Mouse (Mus musculus) hindbrain, embryonic 16.5 days (tissue): ENCODE results near the gene Pnpla2. TPM values are rescaled to one million over a fixed set of nuclear protein-coding genes. Genes with fewer than 3 reads are reported as not detected.

ENCODE experiments used
- ATAC-seq: fragments of 200-750 bp; cut with Nextera tagmentation; 2 replicates; pipeline ENCODE4 v1.8.0; 2017; ENCODE audit warnings: moderate TSS enrichment, moderate library complexity
- H3K27ac ChIP-seq: fragments of 300-500 bp; sonication (generic); 2 replicates; pipeline ENCODE4 v1.5.1; 2014; ENCODE audit warnings: low read depth, mild to moderate bottlenecking, control low read depth, low read length, moderate library complexity
- H3K27me3 ChIP-seq: fragments of 300-500 bp; sonication (generic); replicated peaks from 2 replicates; pipeline ENCODE4 v1.6.1; 2014; ENCODE audit warnings: low read length; ENCODE audit not compliant: control insufficient read depth, insufficient read depth
- H3K36me3 ChIP-seq: fragments of 300-500 bp; sonication (generic); 2 replicates; pipeline ENCODE4 v1.6.1; 2014; ENCODE audit warnings: mild to moderate bottlenecking, low read length, moderate library complexity, mixed read lengths; ENCODE audit not compliant: control insufficient read depth, insufficient read depth
- H3K4me1 ChIP-seq: fragments of 300-500 bp; sonication (generic); 2 replicates; pipeline ENCODE4 v1.6.1; 2014; ENCODE audit warnings: low read depth, low read length; ENCODE audit not compliant: control insufficient read depth, insufficient read depth
- H3K4me2 ChIP-seq: fragments of 300-500 bp; sonication (generic); 2 replicates; pipeline ENCODE4 v1.6.1; 2014; ENCODE audit warnings: mild to moderate bottlenecking, low read length, control low read depth, moderate library complexity
- H3K4me3 ChIP-seq: fragments of 300-500 bp; sonication (generic); 2 replicates; pipeline ENCODE4 v1.5.1; 2014; ENCODE audit warnings: mild to moderate bottlenecking, low read length, control low read depth, moderate library complexity
- H3K9ac ChIP-seq: fragments of 300-500 bp; sonication (generic); 2 replicates; pipeline ENCODE4 v1.6.1; 2014; ENCODE audit warnings: low read depth, mild to moderate bottlenecking, control low read depth, low read length, moderate library complexity
- H3K9me3 ChIP-seq: fragments of 300-500 bp; sonication (generic); 2 replicates; pipeline ENCODE4 v1.6.1; 2014; ENCODE audit warnings: mild to moderate bottlenecking, low read length, moderate library complexity; ENCODE audit not compliant: control insufficient read depth
- WGBS: fragments of 180-500 bp; shearing (Covaris S2); extraction: QIAGEN DNeasy Blood & Tissue Kit; methylation state at CpG from one replicate; pipeline ENCODE4 v1.1.7; 2014; 5-methylcytosine and 5-hydroxymethylcytosine counted together
- polyA plus RNA-seq: library from polyadenylated mRNA; unstranded; fragments of >200 nt; fragmentation: Nextera tagmentation; extraction: Ambion mirVana; gene quantifications from 2 replicates; pipeline ENCODE4 v1.2.1, GENCODE M21; 2015

The Pnpla2 gene
- polyA plus RNA-seq, 1 experiment from 2014 or later = 20.9 TPM

DNA sequence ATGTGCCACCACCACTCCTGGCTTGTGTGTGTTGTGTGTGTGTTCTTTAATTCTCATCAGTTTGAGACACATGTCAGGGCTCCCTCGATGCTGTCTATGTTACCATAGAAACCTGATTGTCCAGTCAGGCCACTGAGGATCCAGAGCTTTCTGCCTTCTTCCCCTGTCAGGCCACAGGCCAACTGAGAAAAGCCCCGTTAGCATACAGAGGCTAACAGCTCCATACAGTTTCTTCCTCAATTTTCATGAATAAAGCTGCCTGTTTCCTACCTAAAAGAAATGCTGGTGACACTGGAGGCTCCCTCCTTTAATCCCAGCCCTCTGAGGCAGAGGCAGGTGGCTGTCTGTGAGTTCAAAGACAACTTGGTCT, 18.5 kb upstream of the Pnpla2 start:
- H3K9me3 ChIP-seq = no peaks in the 10 kb centered on the region
- H3K9ac ChIP-seq = peak overlapping the region; percentile 81
- no peak overlapping the region; the same call in 1 of the 2 replicates for H3K27ac ChIP-seq
- H3K4me1 ChIP-seq = peaks cover 25% of the 10 kb centered on the region
- no peak for ATAC-seq
- WGBS = 46% methylated on average over 2 of the region's 2 CpGs
- peak overlapping the region; percentile 87 for H3K4me2 ChIP-seq
- H3K27me3 ChIP-seq = no peaks in the 10 kb centered on the region
- H3K36me3 ChIP-seq = peaks cover 15% of the 10 kb centered on the region
- H3K4me3 ChIP-seq = peak overlapping the region; percentile 62

GRCm38 (mm10) chr7:141437178-141438120, 17.5 kb upstream of the Pnpla2 start, which contains the start of gene Slc25a22:
Gene Slc25a22 (minus strand): TSS chr7:141437892.
- Histone ChIP-seq H3K4me1 (peaks cover 25% of the 10 kb centered on the region), H3K9me3 (no peaks in the 10 kb centered on the region), H3K27me3 (no peaks in the 10 kb centered on the region), H3K36me3 (peaks cover 7% of the 10 kb centered on the region), H3K9ac (peak within 1 kb of the TSS; percentile 81), H3K4me3 (peak within 1 kb of the TSS; percentile 62), H3K27ac (peak within 1 kb of the TSS; percentile 78), H3K4me2 (peak within 1 kb of the TSS; percentile 87)
- ATAC-seq = peak; percentile 78
- WGBS = 5% methylated on average over 53 of the region's 53 CpGs

- H3K4me3 ChIP-seq = no peak overlapping the region
- no peaks in the 10 kb centered on the region for H3K9me3 ChIP-seq
- H3K36me3 ChIP-seq = peaks cover 2% of the 10 kb centered on the region; the same call in 1 of the 2 replicates
- WGBS = 87% methylated on average over 12 of the region's 12 CpGs
- H3K4me1 ChIP-seq = peaks cover 22% of the 10 kb centered on the region
- peak overlapping the region; percentile 87 for H3K4me2 ChIP-seq
- H3K27me3 ChIP-seq = no peaks in the 10 kb centered on the region
- H3K27ac ChIP-seq = peak overlapping the region; percentile 78
- no peak for ATAC-seq
- H3K9ac ChIP-seq = no peak overlapping the region
Observed at GRCm38 (mm10) chr7:141438201-141438968, 16.6 kb upstream of the Pnpla2 start.

DNA sequence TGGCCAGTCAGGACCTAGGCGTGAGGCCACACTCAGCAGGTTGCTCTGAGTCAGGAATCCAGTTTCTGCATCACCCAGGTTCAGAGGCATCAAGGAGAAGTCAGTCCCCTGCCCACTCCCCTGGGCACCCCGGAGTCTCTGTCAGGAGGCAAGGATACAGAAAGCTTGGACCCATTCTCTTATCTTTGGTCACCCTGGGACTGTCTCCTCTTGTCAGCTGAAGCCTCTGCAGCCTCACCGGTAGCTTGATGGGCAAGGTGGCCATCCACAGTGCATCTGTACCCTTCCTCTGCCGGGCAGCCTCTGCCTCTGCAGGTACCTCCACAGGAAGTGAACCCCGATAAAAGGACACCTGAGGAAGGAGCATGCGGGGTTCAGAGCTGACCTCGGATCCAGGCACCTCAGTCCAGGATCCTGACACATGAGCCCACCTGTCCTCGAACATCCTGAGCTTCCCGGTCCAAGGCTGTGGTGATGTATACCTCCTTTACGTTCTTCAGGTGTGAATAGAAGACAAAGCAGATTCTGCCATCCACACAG, 15.8 kb upstream of the Pnpla2 start:
- no peak overlapping the region for H3K4me3 ChIP-seq
- H3K9ac ChIP-seq = no peak overlapping the region
- no peaks in the 10 kb centered on the region for H3K9me3 ChIP-seq
- peaks cover 22% of the 10 kb centered on the region for H3K4me1 ChIP-seq
- no peaks in the 10 kb centered on the region; the same call in 1 of the 2 replicates for H3K36me3 ChIP-seq
- no peaks in the 10 kb centered on the region for H3K27me3 ChIP-seq
- no peak overlapping the region for H3K4me2 ChIP-seq
- H3K27ac ChIP-seq = no peak overlapping the region
- ATAC-seq = no peak
- WGBS = 96% methylated on average over 10 of the region's 10 CpGs

- H3K4me1 ChIP-seq = peaks cover 20% of the 10 kb centered on the region
- H3K4me3 ChIP-seq = no peak overlapping the region
- no peaks in the 10 kb centered on the region for H3K9me3 ChIP-seq
- H3K27me3 ChIP-seq = no peaks in the 10 kb centered on the region
- no peak overlapping the region for H3K4me2 ChIP-seq
- no peak overlapping the region for H3K9ac ChIP-seq
- H3K36me3 ChIP-seq = no peaks in the 10 kb centered on the region; the same call in 1 of the 2 replicates
- no peak for ATAC-seq
- WGBS = 96% methylated on average over 11 of the region's 11 CpGs
- no peak overlapping the region for H3K27ac ChIP-seq
Observed at GRCm38 (mm10) chr7:141439811-141440210, 15.2 kb upstream of the Pnpla2 start.

- no peak overlapping the region for H3K27ac ChIP-seq
- H3K4me1 ChIP-seq = peaks cover 17% of the 10 kb centered on the region
- H3K9ac ChIP-seq = no peak overlapping the region
- ATAC-seq = no peak
- no peaks in the 10 kb centered on the region for H3K9me3 ChIP-seq
- H3K4me2 ChIP-seq = no peak overlapping the region
- no peaks in the 10 kb centered on the region; the same call in 1 of the 2 replicates for H3K36me3 ChIP-seq
- no peak overlapping the region for H3K4me3 ChIP-seq
- no peaks in the 10 kb centered on the region for H3K27me3 ChIP-seq
- 28% methylated on average over 6 of the region's 6 CpGs for WGBS
Observed at GRCm38 (mm10) chr7:141440613-141441012, 14.4 kb upstream of the Pnpla2 start.

DNA sequence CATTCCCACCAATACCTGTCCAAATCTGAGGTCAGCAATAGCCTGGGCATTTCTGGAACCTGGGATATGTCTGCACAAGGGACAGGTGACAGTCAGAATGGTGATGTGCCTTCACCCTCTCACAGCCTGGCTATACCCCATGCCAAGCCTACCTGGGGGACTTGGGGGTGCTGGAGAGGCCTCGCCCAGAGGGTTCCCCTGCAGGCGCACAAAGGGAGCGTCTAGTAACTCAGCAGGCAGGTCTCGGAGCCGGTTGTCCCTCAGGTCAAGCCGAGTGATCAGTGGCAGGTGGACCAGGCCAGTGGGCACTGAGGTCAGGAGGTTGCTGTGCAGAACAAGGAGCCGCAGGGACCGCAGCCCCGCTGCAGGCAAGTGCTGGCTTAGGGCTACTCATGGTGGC, 13.5 kb upstream of the Pnpla2 start:
- no peak overlapping the region for H3K27ac ChIP-seq
- no peaks in the 10 kb centered on the region for H3K9me3 ChIP-seq
- H3K4me1 ChIP-seq = peaks cover 14% of the 10 kb centered on the region
- no peak overlapping the region for H3K9ac ChIP-seq
- H3K4me2 ChIP-seq = no peak overlapping the region
- WGBS = 90% methylated on average over 9 of the region's 9 CpGs
- H3K36me3 ChIP-seq = no peaks in the 10 kb centered on the region; the same call in 1 of the 2 replicates
- no peak for ATAC-seq
- H3K27me3 ChIP-seq = no peaks in the 10 kb centered on the region
- H3K4me3 ChIP-seq = no peak overlapping the region

DNA sequence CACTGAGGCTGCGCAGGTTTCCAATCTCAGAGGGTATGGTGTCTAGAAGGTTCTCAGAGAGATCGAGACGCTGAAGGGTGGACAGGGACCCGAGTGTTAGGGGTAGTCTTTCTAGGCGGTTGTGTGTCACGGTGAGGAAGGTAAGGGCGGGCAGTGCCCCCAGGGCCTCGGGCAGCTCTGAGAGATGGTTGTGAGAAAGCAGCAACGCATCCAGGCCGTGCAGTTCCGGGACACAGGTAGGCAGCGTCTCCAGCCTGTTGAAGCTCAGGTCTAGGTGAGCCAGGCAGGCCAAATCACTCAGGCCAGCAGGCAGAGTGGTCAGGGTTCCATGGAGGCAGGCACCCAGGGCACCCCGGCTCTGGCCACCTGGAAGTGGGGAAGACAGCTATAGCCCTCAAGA, 12.8 kb upstream of the Pnpla2 start:
- WGBS = 93% methylated on average over 13 of the region's 13 CpGs
- Histone ChIP-seq H3K27ac (no peak overlapping the region), H3K9me3 (no peaks in the 10 kb centered on the region), H3K27me3 (no peaks in the 10 kb centered on the region), H3K4me2 (no peak overlapping the region; the same call in 1 of the 2 replicates), H3K4me1 (peaks cover 12% of the 10 kb centered on the region), H3K36me3 (no peaks in the 10 kb centered on the region; the same call in 1 of the 2 replicates), H3K9ac (no peak overlapping the region; the same call in 1 of the 2 replicates), H3K4me3 (no peak overlapping the region)
- no peak for ATAC-seq
